Mouse (Mus musculus) MEL (cell line): ENCODE results near the gene Dlg2. TPM values are rescaled to one million over a fixed set of nuclear protein-coding genes. Genes with fewer than 3 reads are reported as not detected.

Experiments
- DNase-seq: peaks from one replicate; pipeline ENCODE4 v3.0.0; 2011; ENCODE audit warnings: low read depth, low spot score
- H3K27ac ChIP-seq: 2 replicates; pipeline ENCODE4 v1.5.1; 2012; ENCODE audit warnings: low read depth, mild to moderate bottlenecking, control low read depth, low read length, moderate library complexity; ENCODE audit not compliant: control insufficient read depth
- H3K27me3 ChIP-seq, 2 experiments: fragments of 150-350 bp in 1 of 2; sonication (generic) in 1 of 2; 2 replicates each; pipeline ENCODE4 v1.6.1; 2012; ENCODE audit warnings: low read length in 2 of 2, mild to moderate bottlenecking in 2 of 2, improper control_type of control experiment in 1 of 2, moderate library complexity in 1 of 2; ENCODE audit not compliant: insufficient read depth in 2 of 2, control insufficient read depth in 1 of 2
- H3K36me3 ChIP-seq, 2 experiments: 2 replicates each; pipeline ENCODE4 v1.6.1; 2012 to 2014; ENCODE audit warnings: low read length in 2 of 2, improper control_type of control experiment in 1 of 2, inconsistent platforms in 1 of 2, mild to moderate bottlenecking in 1 of 2; ENCODE audit not compliant: insufficient read depth in 2 of 2, control insufficient read depth in 1 of 2
- H3K4me1 ChIP-seq, 2 experiments: fragments of 150-350 bp in 1 of 2; sonication (generic) in 1 of 2; 2 replicates each; pipeline ENCODE4 v1.6.1; 2012; ENCODE audit warnings: low read length in 2 of 2, improper control_type of control experiment in 1 of 2, mild to moderate bottlenecking in 1 of 2; ENCODE audit not compliant: insufficient read depth in 2 of 2, control insufficient read depth in 1 of 2
- H3K4me3 ChIP-seq, 2 experiments: fragments of 150-350 bp in 1 of 2; sonication (generic) in 1 of 2; 2 replicates each; pipeline ENCODE4 v1.5.1; 2012; ENCODE audit warnings: low read depth in 2 of 2, low read length in 2 of 2, mild to moderate bottlenecking in 2 of 2, moderate library complexity in 2 of 2, control low read depth in 1 of 2, improper control_type of control experiment in 1 of 2; ENCODE audit not compliant: control insufficient read depth in 1 of 2, insufficient read depth in 1 of 2
- H3K79me2 ChIP-seq: 2 replicates; pipeline ENCODE4 v1.6.1; 2012; ENCODE audit warnings: mild to moderate bottlenecking, low read length, moderate library complexity; ENCODE audit not compliant: control insufficient read depth, poor library complexity, insufficient read depth
- H3K9ac ChIP-seq: 2 replicates; pipeline ENCODE4 v1.6.1; 2012; ENCODE audit warnings: low read depth, mild to moderate bottlenecking, control low read depth, low read length, moderate library complexity; ENCODE audit not compliant: control insufficient read depth, poor library complexity, severe bottlenecking
- H3K9me3 ChIP-seq: fragments of 150-350 bp; sonication (generic); replicated peaks from 2 replicates; pipeline ENCODE4 v1.6.1; 2012; ENCODE audit warnings: mild to moderate bottlenecking, low read length, improper control_type of control experiment, moderate library complexity; ENCODE audit not compliant: insufficient read depth
- CHD1 ChIP-seq: IDR thresholded peaks from 2 replicates; pipeline ENCODE4 v1.6.1; 2012; ENCODE audit warnings: low read depth, mild to moderate bottlenecking, inconsistent platforms, low read length, improper control_type of control experiment
- CTCF ChIP-seq, 3 experiments: IDR thresholded peaks in 2 of 3; conservative IDR thresholded peaks in 1 of 3; 2 replicates each; pipeline ENCODE4 v1.5.1; 2011 to 2012; ENCODE audit warnings: low read length in 3 of 3, low read depth in 2 of 3, mild to moderate bottlenecking in 2 of 3, improper control_type of control experiment in 1 of 3, inconsistent platforms in 1 of 3, mixed read lengths in 1 of 3, moderate library complexity in 1 of 3; ENCODE audit not compliant: control insufficient read depth in 1 of 3, insufficient read depth in 1 of 3, poor library complexity in 1 of 3, severe bottlenecking in 1 of 3
- EP300 ChIP-seq, 2 experiments: IDR thresholded peaks; 2 replicates each; pipeline ENCODE4 v1.6.1; 2011; ENCODE audit warnings: improper control_type of control experiment in 2 of 2, low read length in 2 of 2, low read depth in 1 of 2, mild to moderate bottlenecking in 1 of 2
- ETS1 ChIP-seq: IDR thresholded peaks from 2 replicates; pipeline ENCODE4 v1.6.1; 2012; ENCODE audit warnings: low read depth, mild to moderate bottlenecking, inconsistent platforms, low read length, improper control_type of control experiment, moderate library complexity
- GABPA ChIP-seq: IDR thresholded peaks from 2 replicates; pipeline ENCODE4 v1.6.1; 2012; ENCODE audit warnings: low read depth, mild to moderate bottlenecking, inconsistent platforms, low read length, improper control_type of control experiment, moderate library complexity
- JUND ChIP-seq: IDR thresholded peaks from 2 replicates; pipeline ENCODE4 v1.6.1; 2011; ENCODE audit warnings: low read depth, mild to moderate bottlenecking, improper control_type of control experiment, low read length
- KAT2A ChIP-seq: conservative IDR thresholded peaks from 2 replicates; pipeline ENCODE4 v1.6.1; 2012; ENCODE audit warnings: low read depth, low read length, improper control_type of control experiment, inconsistent platforms
- MAX ChIP-seq: IDR thresholded peaks from 2 replicates; pipeline ENCODE4 v1.6.1; 2011; ENCODE audit warnings: low read length, improper control_type of control experiment
- MEF2A ChIP-seq: IDR thresholded peaks from 2 replicates; pipeline ENCODE4 v1.6.1; 2014; ENCODE audit warnings: low read depth, mild to moderate bottlenecking, inconsistent platforms, low read length, improper control_type of control experiment; ENCODE audit not compliant: poor library complexity, insufficient replicate concordance, severe bottlenecking; ENCODE audit errors: extremely low read depth
- MXI1 ChIP-seq: IDR thresholded peaks from 2 replicates; pipeline ENCODE4 v1.6.1; 2011; ENCODE audit warnings: mild to moderate bottlenecking, low read depth, low read length, improper control_type of control experiment
- MYC ChIP-seq: IDR thresholded peaks from 2 replicates; pipeline ENCODE4 v1.6.1; 2011; ENCODE audit warnings: low read depth, mild to moderate bottlenecking, low read length, improper control_type of control experiment, moderate library complexity
- NELFE ChIP-seq: IDR thresholded peaks from 2 replicates; pipeline ENCODE4 v1.6.1; 2011; ENCODE audit warnings: low read depth, low read length, improper control_type of control experiment
- NRF1 ChIP-seq: IDR thresholded peaks from 2 replicates; pipeline ENCODE4 v1.6.1; 2014; ENCODE audit warnings: low read depth, mild to moderate bottlenecking, inconsistent platforms, low read length, improper control_type of control experiment, moderate library complexity; ENCODE audit not compliant: poor library complexity, insufficient read depth, severe bottlenecking
- POLR2AphosphoS2 ChIP-seq: IDR thresholded peaks from 2 replicates; pipeline ENCODE4 v1.6.1; 2011; ENCODE audit warnings: low read length, improper control_type of control experiment
- POLR2AphosphoS5 ChIP-seq: IDR thresholded peaks from 2 replicates; pipeline ENCODE4 v1.6.1; 2012; ENCODE audit warnings: low read depth, borderline replicate concordance, mild to moderate bottlenecking, inconsistent platforms, low read length, moderate library complexity, mixed read lengths
- SIN3A ChIP-seq: IDR thresholded peaks from 2 replicates; pipeline ENCODE4 v1.6.1; 2012; ENCODE audit warnings: low read length, improper control_type of control experiment, inconsistent platforms
- SMC3 ChIP-seq: IDR thresholded peaks from 2 replicates; pipeline ENCODE4 v1.6.1; 2011; ENCODE audit warnings: low read depth, low read length, improper control_type of control experiment
- TAL1 ChIP-seq: IDR thresholded peaks from 2 replicates; pipeline ENCODE4 v1.6.1; 2012; ENCODE audit warnings: mild to moderate bottlenecking, inconsistent platforms, low read length, moderate library complexity, mixed read lengths
- USF2 ChIP-seq, 2 experiments: IDR thresholded peaks; 2 replicates each; pipeline ENCODE4 v1.6.1; 2011 to 2012; ENCODE audit warnings: improper control_type of control experiment in 2 of 2, low read length in 2 of 2, borderline replicate concordance in 1 of 2, inconsistent platforms in 1 of 2, low read depth in 1 of 2, mild to moderate bottlenecking in 1 of 2; ENCODE audit not compliant: insufficient read depth in 1 of 2
- ZC3H11A ChIP-seq: IDR thresholded peaks from 2 replicates; pipeline ENCODE4 v1.6.1; 2012; ENCODE audit warnings: low read depth, mild to moderate bottlenecking, inconsistent platforms, low read length, improper control_type of control experiment
- ZKSCAN1 ChIP-seq: IDR thresholded peaks from 2 replicates; pipeline ENCODE4 v1.6.1; 2012; ENCODE audit warnings: low read depth, mild to moderate bottlenecking, inconsistent platforms, low read length, improper control_type of control experiment, moderate library complexity
- ZMIZ1 ChIP-seq: IDR thresholded peaks from 2 replicates; pipeline ENCODE4 v1.6.1; 2012; ENCODE audit warnings: low read depth, mild to moderate bottlenecking, inconsistent platforms, low read length, improper control_type of control experiment, moderate library complexity
- ZNF384 ChIP-seq: IDR thresholded peaks from 2 replicates; pipeline ENCODE4 v1.6.1; 2012; ENCODE audit warnings: low read depth, mild to moderate bottlenecking, inconsistent platforms, low read length, improper control_type of control experiment
- polyA plus RNA-seq, 2 experiments: library from polyadenylated mRNA; stranded (reverse) in 1 of 2; unstranded in 1 of 2; fragments of >175 nt in 1 of 2; fragments of >200 nt in 1 of 2; gene quantifications; 2 replicates each; pipeline versions ENCODE4 v1.2.1 to v1.2.4; 2012; ENCODE audit warnings: low replicate concordance in 2 of 2, low read depth in 1 of 2; ENCODE audit not compliant: insufficient read length in 2 of 2, insufficient read depth in 1 of 2, missing spikeins in 1 of 2
- total RNA-seq: library from RNA; depleted of rRNA; stranded (reverse); fragments of 300-350 nt; gene quantifications from 2 replicates; pipeline ENCODE4 v1.2.3, GENCODE M21; 2012

The Dlg2 gene
- total and polyA plus RNA-seq, 3 experiments, result 0.04 TPM; not detected in 2

DNA sequence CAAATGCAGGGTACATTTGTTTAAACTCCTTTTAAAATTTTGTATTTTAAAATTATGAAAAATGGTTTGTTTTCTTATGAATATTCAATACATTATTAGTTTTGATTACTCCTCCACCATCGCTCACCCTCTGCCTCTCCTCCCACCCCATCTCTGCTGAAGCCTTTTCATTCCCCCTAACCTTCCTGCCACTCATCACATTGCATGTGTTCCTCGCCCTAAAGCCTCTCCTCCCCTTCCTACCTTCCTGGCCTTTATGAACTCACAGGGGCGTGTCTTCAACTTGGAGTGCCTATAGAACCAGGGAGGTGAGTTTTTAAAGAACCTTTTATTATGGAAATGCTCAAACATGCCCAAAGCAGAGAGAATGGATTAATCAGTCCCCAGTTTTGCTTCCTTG lies 921.4 kb downstream of the Dlg2 start:
- Histone ChIP-seq H3K9ac (no peak overlapping the region), H3K79me2 (no peaks in the 10 kb centered on the region), H3K27ac (no peak overlapping the region), H3K4me1 (no peaks in the 10 kb centered on the region), H3K4me3 (no peak overlapping the region)
- no peak for TF ChIP-seq SIN3A
- TF ChIP-seq TAL1, result no peak
- no peak for TF ChIP-seq GABPA
- TF ChIP-seq MYC, result no peak
- TF ChIP-seq ZKSCAN1, result no peak
- no peak for TF ChIP-seq ETS1
- TF ChIP-seq CHD1, result no peak
- TF ChIP-seq, all 39 proteins: peak for 0
- H3K36me3 ChIP-seq, result no peaks in the 10 kb centered on the region
- no peak for DNase-seq
- H3K27me3 ChIP-seq, result no peaks in the 10 kb centered on the region
- H3K9me3 ChIP-seq, result no peaks in the 10 kb centered on the region

DNA sequence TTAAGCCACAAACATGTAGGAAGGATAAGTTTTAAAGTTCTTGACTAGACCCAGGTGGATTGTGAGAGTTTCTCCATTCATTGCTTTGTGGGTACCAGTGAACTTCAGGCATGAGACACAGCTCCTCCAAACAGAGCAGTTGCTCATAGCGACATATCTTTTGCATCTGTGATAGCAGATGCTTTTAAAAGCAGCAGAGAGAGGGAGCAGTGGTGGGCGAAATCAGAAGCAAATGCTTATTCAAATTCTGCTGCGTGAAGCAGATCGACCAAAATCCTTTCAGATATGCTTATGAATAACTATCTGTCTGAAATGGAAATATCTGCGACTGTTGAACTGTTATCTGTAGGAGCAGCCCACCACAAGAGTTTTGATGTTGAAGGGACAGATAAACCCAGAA lies 935.6 kb downstream of the Dlg2 start:
- Histone ChIP-seq H3K9me3 (no peaks in the 10 kb centered on the region), H3K79me2 (no peaks in the 10 kb centered on the region), H3K9ac (no peak overlapping the region), H3K36me3 (no peaks in the 10 kb centered on the region), H3K4me3 (no peak overlapping the region), H3K27ac (no peak overlapping the region), H3K4me1 (no peaks in the 10 kb centered on the region), H3K27me3 (no peaks in the 10 kb centered on the region)
- TF ChIP-seq CTCF (IDR thresholded peaks at IDR 0.05 in 2 of 3, conservative IDR thresholded peaks at IDR 0.05 in 1 of 3; ENCODE audit: control insufficient read depth in 1 of 3, insufficient read depth in 1 of 3, low read depth in 2 of 3, low read length in 3 of 3, poor library complexity in 1 of 3, severe bottlenecking in 1 of 3), result no peak
- TF ChIP-seq MYC, result no peak
- no peak for TF ChIP-seq ZMIZ1
- TF ChIP-seq JUND, result no peak
- no peak for TF ChIP-seq MEF2A
- no peak for TF ChIP-seq ZC3H11A
- TF ChIP-seq MXI1, result no peak
- no peak for DNase-seq

DNA sequence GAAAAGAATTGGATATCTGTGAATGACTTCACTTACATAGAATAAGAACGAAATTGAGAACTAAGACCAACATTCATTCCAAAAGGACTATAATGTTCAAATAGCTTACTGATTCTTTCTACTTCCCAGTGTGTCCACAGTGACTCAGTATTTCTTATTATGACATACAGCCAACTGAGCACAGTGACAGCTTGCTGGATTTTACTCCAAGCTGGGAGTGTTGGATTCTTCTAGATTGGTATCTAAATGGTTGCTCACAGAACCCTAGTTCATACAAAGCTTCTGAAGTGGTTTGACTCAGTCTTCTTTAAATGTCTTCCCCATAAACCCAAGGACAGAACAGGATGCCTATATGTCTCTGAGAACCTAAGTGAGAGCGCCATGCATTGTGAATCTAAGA lies 937.7 kb downstream of the Dlg2 start:
- Histone ChIP-seq H3K27ac (no peak overlapping the region), H3K9me3 (no peaks in the 10 kb centered on the region)

More for the DNA sequence above, 937.7 kb downstream of the Dlg2 start:
- DNase-seq, result no peak
- no peaks in the 10 kb centered on the region for H3K36me3 ChIP-seq
- H3K9ac ChIP-seq, result no peak overlapping the region
- H3K4me1 ChIP-seq, result no peaks in the 10 kb centered on the region
- H3K27me3 ChIP-seq, result no peaks in the 10 kb centered on the region
- TF ChIP-seq EP300 (IDR thresholded peaks at IDR 0.05; ENCODE audit: low read depth in 1 of 2, low read length in 2 of 2), result no peak
- TF ChIP-seq USF2 (IDR thresholded peaks at IDR 0.05; ENCODE audit: borderline replicate concordance in 1 of 2, insufficient read depth in 1 of 2, low read depth in 1 of 2, low read length in 2 of 2), result no peak
- TF ChIP-seq MEF2A, result no peak
- TF ChIP-seq POLR2AphosphoS5, result no peak
- no peak for TF ChIP-seq MAX
- no peak for TF ChIP-seq ZKSCAN1
- TF ChIP-seq TAL1, result no peak
- TF ChIP-seq KAT2A, result no peak
- TF ChIP-seq NRF1, result no peak
- TF ChIP-seq NELFE, result no peak
- no peak for TF ChIP-seq CHD1
- no peak for TF ChIP-seq SMC3
- TF ChIP-seq ZMIZ1, result no peak
- no peak for TF ChIP-seq POLR2AphosphoS2
- TF ChIP-seq ZNF384, result no peak
- no peaks in the 10 kb centered on the region for H3K79me2 ChIP-seq
- H3K4me3 ChIP-seq, result no peak overlapping the region
